Mouse (Mus musculus) limb, embryonic 14.5 days (tissue): ENCODE data around the gene Gm10840. TPM values are rescaled to one million over a fixed set of nuclear protein-coding genes. Genes with fewer than 3 reads are reported as not detected.

ENCODE experiments used
- ATAC-seq: fragments of 200-750 bp; cut with Nextera tagmentation; 2 replicates; pipeline ENCODE4 v1.8.0; 2017; ENCODE audit warnings: low read depth, moderate number of reproducible peaks, moderate TSS enrichment; ENCODE audit not compliant: low FRiP score
- DNase-seq: peaks from one replicate; pipeline ENCODE4 v3.0.0-alpha.2; 2015; ENCODE audit warnings: low spot score
- H3K27ac ChIP-seq: fragments of 300-500 bp; sonication (generic); replicated peaks from 2 replicates; pipeline ENCODE4 v1.5.1; 2014; ENCODE audit warnings: low read depth, mild to moderate bottlenecking, low read length, moderate library complexity, mixed read lengths
- H3K27me3 ChIP-seq: fragments of 300-500 bp; sonication (generic); 2 replicates; pipeline ENCODE4 v1.6.1; 2014; ENCODE audit warnings: low read length, mixed read lengths; ENCODE audit not compliant: control insufficient read depth, insufficient read depth
- H3K36me3 ChIP-seq: fragments of 300-500 bp; sonication (generic); 2 replicates; pipeline ENCODE4 v1.6.1; 2014; ENCODE audit warnings: mild to moderate bottlenecking, low read length, moderate library complexity, mixed read lengths; ENCODE audit not compliant: control insufficient read depth, insufficient read depth
- H3K4me1 ChIP-seq: fragments of 300-500 bp; sonication (generic); 2 replicates; pipeline ENCODE4 v1.6.1; 2014; ENCODE audit warnings: antibody characterized with exemption, low read length, mixed read lengths; ENCODE audit not compliant: control insufficient read depth, insufficient read depth
- H3K4me2 ChIP-seq: fragments of 300-500 bp; sonication (generic); replicated peaks from 2 replicates; pipeline ENCODE4 v1.6.1; 2014; ENCODE audit warnings: low read depth, mild to moderate bottlenecking, low read length, moderate library complexity; ENCODE audit not compliant: severe bottlenecking
- H3K4me3 ChIP-seq: fragments of 300-500 bp; sonication (generic); replicated peaks from 2 replicates; pipeline ENCODE4 v1.5.1; 2014; ENCODE audit warnings: low read length
- H3K9ac ChIP-seq: fragments of 300-500 bp; sonication (generic); 2 replicates; pipeline ENCODE4 v1.6.1; 2014; ENCODE audit warnings: mild to moderate bottlenecking, low read depth, low read length, moderate library complexity; ENCODE audit not compliant: severe bottlenecking
- H3K9me3 ChIP-seq: fragments of 300-500 bp; sonication (generic); 2 replicates; pipeline ENCODE4 v1.6.1; 2016; ENCODE audit warnings: low read length; ENCODE audit not compliant: control insufficient read depth
- POLR2A ChIP-seq: fragments of 200-500 bp; IDR thresholded peaks from 2 replicates; pipeline ENCODE4 v1.8.0; 2012; ENCODE audit warnings: inconsistent platforms, mild to moderate bottlenecking, moderate library complexity, borderline replicate concordance; ENCODE audit not compliant: insufficient read depth, insufficient read length; ENCODE audit errors: extremely low read depth
- WGBS: fragments of 180-500 bp; shearing (Covaris S2); extraction: QIAGEN DNeasy Blood & Tissue Kit; methylation state at CpG from one replicate; pipeline ENCODE4 v1.1.7; 2014; 5-methylcytosine and 5-hydroxymethylcytosine counted together
- polyA plus RNA-seq, 2 experiments: library from polyadenylated mRNA; depleted of rRNA in 1 of 2; stranded (reverse) in 1 of 2; unstranded in 1 of 2; fragments of >200 nt; fragmentation: Nextera tagmentation in 1 of 2; extraction: Ambion mirVana in 1 of 2; gene quantifications; 2 replicates each; pipeline versions ENCODE4 v1.2.1 to v1.2.3; 2012 to 2014

Gene Gm10840
- polyA plus RNA-seq, 2 experiments, result not detected

DNA sequence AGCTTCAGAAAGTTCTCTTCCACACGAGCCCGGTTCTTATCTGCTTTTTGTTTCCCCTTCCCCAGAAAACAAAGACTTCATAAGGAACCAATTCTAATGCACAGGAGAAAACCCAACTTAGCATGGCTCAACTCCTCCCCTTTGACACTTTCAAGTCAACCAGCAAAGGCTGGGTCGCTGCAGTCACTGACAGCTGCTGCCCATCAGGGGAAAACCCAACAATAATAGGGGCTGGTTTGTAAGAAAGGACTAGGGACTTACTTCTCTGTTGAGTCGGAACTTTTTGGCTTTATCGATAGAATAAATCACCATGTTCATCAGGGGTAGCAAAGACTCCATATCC lies 41.4 kb downstream of the Gm10840 start, which contains the start of gene Strada:
TSS of gene Strada (minus strand) at position 46 of the 343 bp plus-strand sequence.
- no peak for DNase-seq
- Histone ChIP-seq H3K9ac (no peak within 1 kb of the TSS), H3K9me3 (no peaks in the 10 kb centered on the region), H3K36me3 (peaks cover 82% of the 10 kb centered on the region), H3K4me2 (no peak within 1 kb of the TSS), H3K27ac (no peak within 1 kb of the TSS), H3K4me3 (no peak within 1 kb of the TSS), H3K27me3 (no peaks in the 10 kb centered on the region), H3K4me1 (no peaks in the 10 kb centered on the region)
- no peak for TF ChIP-seq POLR2A
- WGBS, result 94% methylated on average over 5 of the region's 5 CpGs
- no peak for ATAC-seq

Other genes starting within 250 kb of the Gm10840 start
- gene Cyb561, start 207.5 kb upstream of the Gm10840 start, polyA plus RNA-seq (2012; rRNA removed), result 7.6 and 9.1 TPM in 2 replicates
- 15.8 and 17.7 TPM in 2 replicates for gene Cyb561, start 207.5 kb upstream of the Gm10840 start, polyA plus RNA-seq (2014; fragmentation: Nextera tagmentation; extraction: Ambion mirVana)
- 1.4 and 1.5 TPM in 2 replicates for gene Ace, start 192.9 kb upstream of the Gm10840 start, polyA plus RNA-seq (2012; rRNA removed)
- gene Ace, start 192.9 kb upstream of the Gm10840 start, polyA plus RNA-seq (2014; fragmentation: Nextera tagmentation; extraction: Ambion mirVana), result 1.1 and 1.2 TPM in 2 replicates
- not detected in 2 replicates for gene Ace3, start 166.2 kb upstream of the Gm10840 start, polyA plus RNA-seq (2012; rRNA removed)
- not detected in 2 replicates for gene Ace3, start 166.2 kb upstream of the Gm10840 start, polyA plus RNA-seq (2014; fragmentation: Nextera tagmentation; extraction: Ambion mirVana)
- gene Kcnh6, start 152.7 kb upstream of the Gm10840 start, polyA plus RNA-seq (2012; rRNA removed), result 0.20 and 0.32 TPM in 2 replicates
- 0.23 and 0.32 TPM in 2 replicates for gene Kcnh6, start 152.7 kb upstream of the Gm10840 start, polyA plus RNA-seq (2014; fragmentation: Nextera tagmentation; extraction: Ambion mirVana)
- 63.0 and 75.6 TPM in 2 replicates for gene Dcaf7, start 124.0 kb upstream of the Gm10840 start, polyA plus RNA-seq (2012; rRNA removed)
- gene Dcaf7, start 124.0 kb upstream of the Gm10840 start, polyA plus RNA-seq (2014; fragmentation: Nextera tagmentation; extraction: Ambion mirVana), result 63.3 and 71.6 TPM in 2 replicates
- 14.5 and 15.1 TPM in 2 replicates for gene Taco1, start 94.8 kb upstream of the Gm10840 start, polyA plus RNA-seq (2012; rRNA removed)
- 7.4 and 7.8 TPM in 2 replicates for gene Taco1, start 94.8 kb upstream of the Gm10840 start, polyA plus RNA-seq (2014; fragmentation: Nextera tagmentation; extraction: Ambion mirVana)
- 48.5 and 54.5 TPM in 2 replicates for gene Map3k3, start 76.2 kb upstream of the Gm10840 start, polyA plus RNA-seq (2012; rRNA removed)
- gene Map3k3, start 76.2 kb upstream of the Gm10840 start, polyA plus RNA-seq (2014; fragmentation: Nextera tagmentation; extraction: Ambion mirVana), result 33.3 and 37.5 TPM in 2 replicates
- gene Limd2, start within 50 bp of the Gm10840 start, polyA plus RNA-seq (2012; rRNA removed), result 148 and 169 TPM in 2 replicates
- 237 and 260 TPM in 2 replicates for gene Limd2, start within 50 bp of the Gm10840 start, polyA plus RNA-seq (2014; fragmentation: Nextera tagmentation; extraction: Ambion mirVana)
- 46.8 and 62.2 TPM in 2 replicates for gene Strada, start 41.3 kb downstream of the Gm10840 start, polyA plus RNA-seq (2012; rRNA removed)
- gene Strada, start 41.3 kb downstream of the Gm10840 start, polyA plus RNA-seq (2014; fragmentation: Nextera tagmentation; extraction: Ambion mirVana), result 24.0 and 28.5 TPM in 2 replicates
- gene Ccdc47, start 55.5 kb downstream of the Gm10840 start, polyA plus RNA-seq (2012; rRNA removed), result 43.6 and 48.8 TPM in 2 replicates
- 63.7 and 66.1 TPM in 2 replicates for gene Ccdc47, start 55.5 kb downstream of the Gm10840 start, polyA plus RNA-seq (2014; fragmentation: Nextera tagmentation; extraction: Ambion mirVana)
- gene Ddx42, start 56.1 kb downstream of the Gm10840 start, polyA plus RNA-seq (2012; rRNA removed), result 35.3 and 50.4 TPM in 2 replicates
- 63.9 and 73.3 TPM in 2 replicates for gene Ddx42, start 56.1 kb downstream of the Gm10840 start, polyA plus RNA-seq (2014; fragmentation: Nextera tagmentation; extraction: Ambion mirVana)
- gene Ftsj3, start 95.2 kb downstream of the Gm10840 start, polyA plus RNA-seq (2012; rRNA removed), result 36.4 and 43.8 TPM in 2 replicates
- gene Ftsj3, start 95.2 kb downstream of the Gm10840 start, polyA plus RNA-seq (2014; fragmentation: Nextera tagmentation; extraction: Ambion mirVana), result 54.6 and 55.8 TPM in 2 replicates
- 123 and 186 TPM in 2 replicates for gene Psmc5, start 95.3 kb downstream of the Gm10840 start, polyA plus RNA-seq (2012; rRNA removed)
- gene Psmc5, start 95.3 kb downstream of the Gm10840 start, polyA plus RNA-seq (2014; fragmentation: Nextera tagmentation; extraction: Ambion mirVana), result 244 and 253 TPM in 2 replicates
- gene Smarcd2, start 112.1 kb downstream of the Gm10840 start, polyA plus RNA-seq (2012; rRNA removed), result 184 and 203 TPM in 2 replicates
- 114 and 130 TPM in 2 replicates for gene Smarcd2, start 112.1 kb downstream of the Gm10840 start, polyA plus RNA-seq (2014; fragmentation: Nextera tagmentation; extraction: Ambion mirVana)
- 0.78 and 1.0 TPM in 2 replicates for gene Tcam1, start 115.8 kb downstream of the Gm10840 start, polyA plus RNA-seq (2012; rRNA removed)
- gene Tcam1, start 115.8 kb downstream of the Gm10840 start, polyA plus RNA-seq (2014; fragmentation: Nextera tagmentation; extraction: Ambion mirVana), result 0.22 and 0.66 TPM in 2 replicates
- gene Gh, start 141.0 kb downstream of the Gm10840 start, polyA plus RNA-seq (2012; rRNA removed), result not detected in 2 replicates
- not detected in 2 replicates for gene Gh, start 141.0 kb downstream of the Gm10840 start, polyA plus RNA-seq (2014; fragmentation: Nextera tagmentation; extraction: Ambion mirVana)
- 2.6 and 2.7 TPM in 2 replicates for gene Cd79b, start 153.9 kb downstream of the Gm10840 start, polyA plus RNA-seq (2012; rRNA removed)
- gene Cd79b, start 153.9 kb downstream of the Gm10840 start, polyA plus RNA-seq (2014; fragmentation: Nextera tagmentation; extraction: Ambion mirVana), result 3.0 and 5.0 TPM in 2 replicates
- 2.0 and 2.5 TPM in 2 replicates for gene Scn4a, start 192.4 kb downstream of the Gm10840 start, polyA plus RNA-seq (2012; rRNA removed)
- 0.15 and 0.30 TPM in 2 replicates for gene Scn4a, start 192.4 kb downstream of the Gm10840 start, polyA plus RNA-seq (2014; fragmentation: Nextera tagmentation; extraction: Ambion mirVana)
- gene Prr29, start 204.6 kb downstream of the Gm10840 start, polyA plus RNA-seq (2012; rRNA removed), result 1.1 TPM in 2 replicates
- gene Prr29, start 204.6 kb downstream of the Gm10840 start, polyA plus RNA-seq (2014; fragmentation: Nextera tagmentation; extraction: Ambion mirVana), result 0.59 TPM in 1 of 2 replicates, not detected in the other
- 32.8 and 34.5 TPM in 2 replicates for gene Icam2, start 227.2 kb downstream of the Gm10840 start, polyA plus RNA-seq (2012; rRNA removed)
- gene Icam2, start 227.2 kb downstream of the Gm10840 start, polyA plus RNA-seq (2014; fragmentation: Nextera tagmentation; extraction: Ambion mirVana), result 42.9 and 46.4 TPM in 2 replicates